13 mouse cellular contexts compared by ENCODE assay signal in the genomic region with DNA sequence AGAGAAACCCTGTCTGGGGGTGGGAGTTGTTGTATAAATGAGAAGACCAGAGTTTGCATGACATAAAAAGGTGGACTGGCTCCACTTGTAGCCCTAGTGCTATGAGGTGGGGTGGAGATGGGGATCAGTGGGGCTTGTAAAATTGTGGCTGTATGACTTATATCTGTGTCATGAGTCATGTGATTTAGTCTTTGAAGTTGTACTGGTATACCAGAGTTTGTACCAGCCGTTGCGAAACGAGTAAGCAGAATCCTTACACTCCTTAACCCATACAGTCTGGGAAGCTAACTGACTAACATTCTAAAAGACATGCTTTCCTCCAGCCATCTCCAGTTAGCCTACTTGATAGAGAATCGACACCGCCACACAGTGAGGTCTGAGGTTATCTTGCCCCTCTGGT. TPM values are rescaled to one million over a fixed set of nuclear protein-coding genes. Genes with fewer than 3 reads are reported as not detected.
DNase-seq lines count a peak whose midpoint lies in the region; TF ChIP-seq lines count a peak whose summit lies in the region.
"Had no signal": no experiment of that assay in that cellular context is flagged by ENCODE, and none has a peak within 500 bp of the region (broad histone marks: within the 10 kb centered on the region; RNA-seq: fewer than 3 reads in every experiment).

No protein-coding gene starts in this region.

- H3K27me3 ChIP-seq in C2C12 (ENCODE audit: control insufficient read depth, insufficient read depth, insufficient read length): no peaks in the 10 kb centered on the region
- H3K27me3 ChIP-seq: CH12.LX; embryonic facial prominence, embryonic 12.5 days; liver, embryonic 13.5 days; midbrain, embryonic 12.5 days had no signal

- H3K36me3 ChIP-seq in C2C12 (ENCODE audit: control insufficient read depth, insufficient read depth): peaks cover 40% of the 10 kb centered on the region
- H3K36me3 ChIP-seq: embryonic facial prominence, embryonic 12.5 days; liver, embryonic 13.5 days; midbrain, embryonic 12.5 days had no signal

- no peak overlapping the region for H3K4me3 ChIP-seq in C2C12 (ENCODE audit: insufficient read depth, poor library complexity, severe bottlenecking)
- H3K4me3 ChIP-seq: embryonic facial prominence, embryonic 12.5 days; liver, embryonic 13.5 days; midbrain, embryonic 12.5 days had no signal

- no peak for TF ChIP-seq CTCF in C2C12 (IDR thresholded peaks at IDR 0.05; ENCODE audit: control insufficient read depth, insufficient read depth, insufficient read length)

- intact Hi-C loops in heart, postnatal 14 days (cut with DNase I): no loop called here

- H3ac ChIP-seq in C2C12 (ENCODE audit: control insufficient read depth, insufficient read length, low read depth): peak overlapping the region; percentile 73

- peaks cover 98% of the 10 kb centered on the region for H3K79me2 ChIP-seq in C2C12 (ENCODE audit: control insufficient read depth, insufficient read depth)

- DNase-seq in lung, adult 18-20 months: peak; percentile 19 to 20
- DNase-seq in lung, postnatal 4 days: no peak
- peak; percentile 20 for DNase-seq in adrenal gland, postnatal 25 days
- DNase-seq in lung, postnatal 36 days: peak; percentile 51
- no peak for DNase-seq in spleen, postnatal 4 days (ENCODE audit: low spot score in 2 of 2)
- no peak for DNase-seq in heart, postnatal 14 days
- DNase-seq: liver, embryonic 13.5 days; right cerebral cortex, postnatal 4 days; thymus, postnatal 36 days had no signal

- H3K79me3 ChIP-seq in C2C12 (ENCODE audit: low read depth): peaks cover 87% of the 10 kb centered on the region

TF ChIP-seq in C2C12, 6 proteins besides CTCF, POLR2A, EP300 and RAD21:
- TF ChIP-seq CEBPB (IDR thresholded peaks at IDR 0.05; ENCODE audit: low read depth): peak; percentile 99
- peak; percentile 4 for TF ChIP-seq MYOD1 (IDR thresholded peaks at IDR 0.05; ENCODE audit: control insufficient read depth, insufficient read length, low read depth)
- TF ChIP-seq MAX (IDR thresholded peaks at IDR 0.05): peak; percentile 48
- no peak for TF ChIP-seq MYOG (IDR thresholded peaks at IDR 0.05; ENCODE audit: control insufficient read depth, extremely low read depth, insufficient read length)
- TF ChIP-seq USF1 (IDR thresholded peaks at IDR 0.05; ENCODE audit: low read depth): peak; percentile 91
- TF ChIP-seq FOSL1 (IDR thresholded peaks at IDR 0.05; ENCODE audit: insufficient read depth, low read length, poor library complexity, severe bottlenecking): peak; percentile 78

RNA-seq across cellular contexts. Expression of a gene that starts 10.1 kb away (rescaled TPM):
- polyA plus RNA-seq in C2C12 (2012; fragmentation: generic; extraction: Trizol): 20.9 TPM
- 46.8 and 69.7 TPM in 2 replicates for total RNA-seq in adrenal gland, postnatal 25 days (2021)
- total RNA-seq in heart, postnatal 14 days (2021): 100 to 1,000 TPM; 166 to 183 TPM

Comparison
In these comparisons a context has a peak if more than half of its experiments do, and no peak if none do; other contexts are left out.
1. DNase-seq: peak in lung, adult 18-20 months (2 of 2), adrenal gland, postnatal 25 days (single experiment) and lung, postnatal 36 days (single experiment); none in lung, postnatal 4 days (0 of 2), spleen, postnatal 4 days (0 of 2) and heart, postnatal 14 days (0 of 2).